Mouse (Mus musculus) monocyte, adult 5-6 weeks (primary cell): ENCODE results near the gene 1700069L16Rik. TPM values are rescaled to one million over a fixed set of nuclear protein-coding genes. Genes with fewer than 3 reads are reported as not detected.

ENCODE experiments used
- ATAC-seq: fragments of 153-309, 156-312 bp; replicated peaks from 2 replicates; pipeline ENCODE4 v1.8.0; 2017; ENCODE audit warnings: mild to moderate bottlenecking; ENCODE audit not compliant: low TSS enrichment, insufficient number of reproducible peaks, severe bottlenecking, poor library complexity, low FRiP score
- total RNA-seq: library from RNA; stranded (forward); fragments of 200-1000, 200-491, 200-594 nt; gene quantifications from 3 replicates; pipeline ENCODE4 v1.2.3, GENCODE M21; 2017

1700069L16Rik gene
- total RNA-seq, 1 experiment from 2014 or later = not detected

DNA sequence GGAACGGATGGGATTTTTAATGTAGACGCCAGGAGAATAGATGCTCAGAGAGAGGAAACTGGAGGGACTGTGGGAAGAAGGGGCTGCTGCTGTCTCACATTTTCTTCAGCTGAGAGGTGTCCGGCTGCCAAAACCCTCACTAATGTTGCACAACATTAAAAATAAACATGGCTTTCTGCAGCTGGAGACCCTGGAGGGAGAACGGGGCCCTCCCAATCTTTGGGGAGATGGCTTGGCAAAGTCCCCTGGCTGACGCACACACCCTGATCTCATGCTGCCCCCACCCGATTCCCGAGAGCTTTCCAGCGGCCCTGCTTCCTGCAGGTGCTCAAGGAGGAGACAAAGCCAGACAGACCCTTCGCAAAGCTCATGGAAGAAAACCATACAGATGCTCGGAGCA lies 63.7 kb downstream of the 1700069L16Rik start:
- ATAC-seq = no peak

DNA sequence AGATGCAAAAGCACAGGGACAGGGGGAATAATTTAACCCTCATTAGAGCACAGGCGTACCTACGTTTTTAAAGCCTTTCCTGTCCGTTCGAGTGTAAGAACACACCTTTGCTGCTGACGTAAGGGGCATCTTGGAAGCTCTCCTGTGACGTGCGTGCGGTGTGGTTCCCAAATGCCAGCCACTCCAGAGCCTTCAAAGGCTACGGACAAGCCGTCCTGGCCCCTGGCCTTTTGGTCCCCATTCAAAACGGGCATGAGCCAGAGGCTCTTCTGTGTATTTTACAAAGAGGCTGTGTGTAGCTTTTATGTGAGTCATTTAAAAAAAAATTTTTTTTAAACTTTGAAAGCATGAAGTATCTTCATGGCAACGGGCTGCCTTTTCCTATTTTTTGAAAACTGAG lies 69.8 kb downstream of the 1700069L16Rik start:
- no peak for ATAC-seq

DNA sequence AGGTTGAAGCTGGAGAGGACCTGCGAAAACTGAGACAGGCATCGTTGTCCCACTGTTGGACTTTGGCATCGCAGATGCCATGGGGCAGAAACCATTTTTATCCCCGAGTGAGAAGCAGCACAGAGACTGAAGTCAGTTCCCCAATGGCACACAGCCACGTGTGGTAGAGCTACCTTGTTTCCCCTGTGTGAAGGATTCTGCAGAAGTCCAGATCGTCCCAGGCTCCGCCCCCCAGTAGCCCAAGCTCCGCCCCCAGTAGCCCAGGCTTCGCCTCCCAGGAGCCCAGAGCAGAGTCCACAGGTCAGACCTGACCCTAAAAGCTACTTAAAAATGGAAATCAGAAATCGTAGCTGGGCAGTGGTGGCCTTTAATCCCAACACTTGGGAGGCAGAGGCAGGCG lies 70.4 kb downstream of the 1700069L16Rik start:
- no peak for ATAC-seq

DNA sequence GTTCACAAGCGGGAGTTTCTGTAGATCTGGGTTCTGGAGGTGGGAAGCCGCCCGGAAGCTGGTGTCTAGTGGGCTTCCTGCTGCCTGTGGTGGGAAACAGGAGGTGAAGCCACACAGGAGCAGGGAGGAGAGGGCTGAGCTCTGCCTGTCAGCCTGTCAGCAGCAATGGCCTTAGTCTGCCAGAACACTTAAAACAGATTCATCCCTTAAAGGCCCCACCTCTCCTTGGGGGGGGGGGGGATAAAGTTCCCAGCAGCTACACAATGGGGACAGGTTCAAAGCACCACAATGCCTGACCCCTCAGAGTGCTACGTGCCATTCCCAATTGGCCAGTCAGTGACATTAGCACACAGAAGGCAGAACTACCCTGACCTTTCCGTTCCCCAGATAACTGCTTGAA lies 72.4 kb downstream of the 1700069L16Rik start:
- no peak for ATAC-seq

DNA sequence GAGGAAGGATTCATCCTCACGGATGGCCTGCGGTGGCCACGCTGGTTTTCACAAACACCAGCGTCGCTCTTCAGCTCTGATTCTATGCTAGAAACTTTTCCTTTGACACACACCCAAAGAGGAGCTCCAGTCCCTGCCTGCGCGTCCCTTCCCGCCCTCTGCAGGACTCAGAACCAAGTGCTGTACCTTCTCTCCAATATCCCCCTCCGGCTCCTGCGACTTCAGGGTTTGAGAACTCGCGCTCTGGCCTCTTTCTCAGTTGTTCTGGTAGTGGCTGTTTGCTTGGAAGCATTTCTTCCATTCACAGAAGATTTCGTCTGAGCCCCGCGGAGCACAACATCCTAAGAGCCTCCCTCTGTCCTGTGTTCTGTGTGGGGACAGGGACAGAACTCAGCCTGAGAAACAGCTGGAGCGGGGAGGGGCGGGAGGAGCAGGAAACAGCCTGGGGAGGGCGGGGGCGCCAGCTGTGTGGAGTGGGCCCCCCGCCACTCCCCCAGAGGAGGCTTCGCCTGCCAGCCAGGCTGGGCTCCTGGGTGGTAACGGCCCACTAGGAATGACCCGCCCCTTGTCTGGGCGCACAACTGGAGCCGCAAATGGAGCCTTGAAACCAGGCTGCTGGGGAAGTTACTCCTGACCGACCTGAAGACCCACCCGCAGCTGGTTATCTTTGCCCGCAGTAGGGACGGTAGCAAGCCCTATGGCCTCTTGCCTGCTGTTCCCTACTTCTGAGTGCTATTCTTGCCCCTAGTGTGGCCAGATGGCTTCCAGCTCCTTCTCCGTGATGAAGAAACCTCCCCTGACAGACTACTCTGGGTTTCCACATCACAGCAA lies 74.3 kb downstream of the 1700069L16Rik start, which contains the start of gene Cmklr1:
Gene Cmklr1 (minus strand): TSS at position 392 of the 831 bp plus-strand sequence.
- ATAC-seq = no peak

DNA sequence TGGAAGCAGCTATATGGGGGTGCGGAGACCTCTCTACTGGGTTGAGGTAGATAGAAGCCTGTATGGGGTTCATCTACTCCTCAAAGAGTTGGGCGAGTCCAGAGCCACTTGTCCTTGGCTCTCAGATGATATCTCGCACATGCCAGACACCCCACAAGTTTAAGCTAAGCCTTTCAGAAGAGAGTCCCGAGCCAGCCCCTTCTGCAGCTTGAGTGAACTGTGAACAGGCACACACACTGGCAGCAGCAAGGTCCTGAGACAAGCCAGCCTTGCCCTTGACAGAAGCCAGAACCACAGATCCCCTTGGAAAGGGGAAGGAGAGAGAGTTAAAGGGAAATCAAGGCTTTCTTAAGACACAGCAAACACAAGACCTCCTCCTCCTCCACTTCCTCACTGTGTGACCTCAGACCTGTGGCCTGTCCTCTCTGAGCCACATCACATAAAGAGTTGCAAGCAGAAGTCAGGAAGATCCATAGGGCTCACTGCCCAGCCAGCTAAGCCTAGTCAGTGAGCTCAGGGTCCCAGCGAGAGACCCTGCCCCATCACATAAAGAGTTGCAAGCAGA lies 75.8 kb downstream of the 1700069L16Rik start:
- ATAC-seq = peak; percentile 64

DNA sequence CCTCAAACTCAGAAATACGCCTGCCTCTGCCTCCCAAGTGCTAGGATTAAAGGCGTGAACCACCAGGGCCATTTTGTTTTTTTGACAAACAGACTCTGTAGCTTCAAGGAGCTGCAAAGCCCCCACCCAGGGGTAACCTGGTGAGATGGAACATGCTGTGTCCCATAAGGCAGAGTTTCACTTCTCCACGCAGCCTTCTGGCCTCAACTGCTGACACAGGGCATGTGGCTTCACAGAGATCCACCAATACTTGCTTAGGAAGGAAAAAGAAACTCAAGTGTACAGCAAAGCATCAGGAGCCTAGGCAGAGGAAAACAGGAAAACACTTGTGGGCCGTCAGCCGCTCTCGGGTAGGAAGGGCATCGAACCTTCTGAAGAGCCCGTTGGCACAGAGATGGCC lies 77.4 kb downstream of the 1700069L16Rik start:
- ATAC-seq = no peak

DNA sequence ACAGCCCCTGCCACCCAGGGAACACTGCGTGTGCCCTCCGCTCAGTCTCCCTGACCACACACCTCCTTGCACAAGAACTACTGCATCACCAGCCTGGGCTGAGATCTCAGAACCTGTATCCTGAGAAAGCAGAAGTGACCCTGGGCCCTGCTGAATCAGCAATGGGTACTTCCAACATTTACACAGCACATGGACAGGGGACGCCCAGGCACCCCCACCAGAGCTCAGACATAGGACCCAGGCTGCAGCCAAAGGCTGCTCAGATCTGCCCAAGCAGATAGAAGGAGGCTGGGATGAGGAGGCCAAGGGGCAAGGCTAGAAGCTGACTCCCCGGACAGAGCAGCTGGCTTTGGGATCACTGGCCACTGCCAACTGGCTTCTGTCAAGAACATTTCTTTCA lies 80.1 kb downstream of the 1700069L16Rik start:
- peak; percentile 78 for ATAC-seq

DNA sequence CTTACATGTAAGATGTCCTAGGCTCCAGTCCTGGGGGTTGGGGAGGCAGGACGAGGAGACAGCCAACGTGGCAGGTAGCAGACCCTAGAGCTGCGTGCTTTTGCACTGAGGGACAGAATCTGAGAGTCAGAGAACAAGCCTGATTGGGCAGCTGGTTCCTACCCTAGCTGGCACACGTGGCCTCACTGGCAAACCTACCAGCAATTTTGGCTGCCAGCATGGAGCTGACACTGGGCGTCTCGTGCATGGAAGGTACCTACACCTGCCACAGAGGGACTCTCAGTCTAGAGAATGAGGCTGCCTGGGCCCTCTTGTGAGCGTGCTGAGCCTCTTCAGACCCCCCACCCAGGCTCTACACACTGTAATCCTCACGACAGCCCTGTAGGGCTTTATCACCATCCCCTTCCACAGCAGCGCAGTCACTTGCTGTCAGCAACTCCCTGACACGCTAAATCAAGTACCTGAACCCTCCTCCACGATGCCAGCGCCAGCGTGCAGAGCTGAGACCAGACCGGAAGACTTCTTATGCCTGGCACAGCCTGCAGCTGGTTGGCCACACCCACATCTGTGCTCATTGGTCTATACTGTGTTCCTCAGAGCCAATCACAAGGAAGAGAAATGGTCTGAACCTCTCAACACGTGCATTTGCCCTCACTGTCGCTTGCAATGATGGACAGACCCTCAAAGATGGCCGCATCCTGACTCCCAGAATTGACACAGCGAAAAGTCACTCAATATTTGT lies 81.3 kb downstream of the 1700069L16Rik start:
- ATAC-seq = peak; percentile 67

Other genes starting within 250 kb of the 1700069L16Rik start
- gene Wscd2, start 234.4 kb downstream of the 1700069L16Rik start, total RNA-seq = 0.29 to 5.9 TPM (median 1.8 TPM) in 3 replicates
- 15.8 to 84.7 TPM (median 20.2 TPM) in 3 replicates for gene Cmklr1, start 74.3 kb downstream of the 1700069L16Rik start, total RNA-seq
- 2.0 to 4.7 TPM (median 4.2 TPM) in 3 replicates for gene Ficd, start 11.0 kb upstream of the 1700069L16Rik start, total RNA-seq
- 34.4 to 48.1 TPM (median 42.3 TPM) in 3 replicates for gene Sart3, start 47.7 kb upstream of the 1700069L16Rik start, total RNA-seq
- 110 to 223 TPM (median 180 TPM) in 3 replicates for gene Iscu, start 48.0 kb upstream of the 1700069L16Rik start, total RNA-seq
- not detected in 3 replicates for gene Tmem119, start 75.7 kb upstream of the 1700069L16Rik start, total RNA-seq
- gene Selplg, start 107.9 kb upstream of the 1700069L16Rik start, total RNA-seq = 212 to 415 TPM (median 221 TPM) in 3 replicates
- 129 to 177 TPM (median 136 TPM) in 3 replicates for gene Coro1c, start 184.0 kb upstream of the 1700069L16Rik start, total RNA-seq